Mouse (Mus musculus) ES-E14 (cell line): Measurements from ENCODE around the gene Cul4a.

Experiments
- CHD2 ChIP-seq: IDR thresholded peaks from 2 replicates; pipeline ENCODE4 v1.6.1; 2014; ENCODE audit warnings: mild to moderate bottlenecking, low read depth, low read length, inconsistent platforms
- HCFC1 ChIP-seq: IDR thresholded peaks from 2 replicates; pipeline ENCODE4 v1.6.1; 2012; ENCODE audit warnings: low read length, inconsistent platforms, borderline replicate concordance; ENCODE audit not compliant: insufficient read depth
- MAFK ChIP-seq: IDR thresholded peaks from 2 replicates; pipeline ENCODE4 v1.6.1; 2014; ENCODE audit warnings: mild to moderate bottlenecking, low read depth, low read length, inconsistent platforms; ENCODE audit not compliant: insufficient read depth
- ZNF384 ChIP-seq: IDR thresholded peaks from 2 replicates; pipeline ENCODE4 v1.6.1; 2012; ENCODE audit warnings: low read depth, low read length, inconsistent platforms

DNA sequence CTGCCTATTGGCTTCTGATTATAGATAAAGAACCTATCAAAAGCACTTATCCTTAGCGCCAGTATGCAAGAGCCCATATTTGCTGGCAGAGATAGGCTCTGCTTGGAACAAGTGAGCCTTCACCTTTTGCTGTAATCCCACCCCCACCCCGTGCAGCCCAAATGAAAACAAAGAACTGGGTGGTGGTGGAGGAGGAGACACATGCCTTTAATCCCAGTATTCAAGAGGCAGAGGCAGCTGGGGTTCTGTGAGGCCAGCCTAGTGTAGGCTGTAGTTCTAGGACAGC lies 76.2 kb downstream of the Cul4a start:
- TF ChIP-seq CHD2 (no peak), HCFC1 (no peak), ZNF384 (no peak), MAFK (no peak)
